Mouse (Mus musculus): Measurements from ENCODE around the gene Pwwp2a. TPM values are rescaled to one million over a fixed set of nuclear protein-coding genes. Genes with fewer than 3 reads are reported as not detected.
A peak's percentile ranks its signal among the peaks of the same experiment; 100 is the strongest.

Pwwp2a gene
- polyA plus RNA-seq, 1 experiment from 2014 or later: 47.1 TPM

DNA sequence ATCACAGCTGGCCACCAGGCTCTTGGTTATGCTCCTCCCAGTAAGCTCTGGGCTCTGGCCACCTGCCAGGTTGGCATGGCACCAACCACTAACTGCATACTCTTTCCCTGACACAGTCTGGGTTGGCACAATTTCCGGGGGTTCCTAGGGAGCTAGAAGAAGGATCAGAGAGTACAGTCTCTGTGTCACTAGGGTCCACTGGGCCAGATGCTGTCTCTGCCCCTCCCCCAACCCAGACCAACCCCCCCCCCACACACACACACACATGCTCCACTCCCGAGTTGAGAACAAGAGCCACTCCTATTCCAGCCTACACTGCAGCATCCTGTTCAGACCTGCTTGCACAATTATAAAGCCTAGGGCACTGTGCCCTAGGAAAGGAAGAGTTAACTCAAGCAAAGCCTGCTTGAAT, 38.6 kb upstream of the Pwwp2a start:
- Histone ChIP-seq H3K9me3 (ENCODE audit: low read depth, low read length) (no peaks in the 10 kb centered on the region), H3K4me1 (ENCODE audit: insufficient read depth) (peaks cover 8% of the 10 kb centered on the region), H3K4me2 (no peak overlapping the region), H3K27me3 (ENCODE audit: insufficient read depth, low read length) (no peaks in the 10 kb centered on the region), H3K9ac (no peak overlapping the region), H3K27ac (ENCODE audit: low read depth) (peak overlapping the region; percentile 58; the same call in 1 of the 2 replicates), H3K36me3 (ENCODE audit: insufficient read depth) (no peaks in the 10 kb centered on the region), H3K4me3 (ENCODE audit: low read depth, low read length) (no peak overlapping the region)
- DNase-seq (peak; percentile 82), ATAC-seq (ENCODE audit: insufficient read depth) (peak; percentile 89)
- TF ChIP-seq CTCF (IDR thresholded peaks at IDR 0.05; ENCODE audit: low read depth): no peak
- 14% methylated on average over 2 of the region's 2 CpGs for WGBS

DNA sequence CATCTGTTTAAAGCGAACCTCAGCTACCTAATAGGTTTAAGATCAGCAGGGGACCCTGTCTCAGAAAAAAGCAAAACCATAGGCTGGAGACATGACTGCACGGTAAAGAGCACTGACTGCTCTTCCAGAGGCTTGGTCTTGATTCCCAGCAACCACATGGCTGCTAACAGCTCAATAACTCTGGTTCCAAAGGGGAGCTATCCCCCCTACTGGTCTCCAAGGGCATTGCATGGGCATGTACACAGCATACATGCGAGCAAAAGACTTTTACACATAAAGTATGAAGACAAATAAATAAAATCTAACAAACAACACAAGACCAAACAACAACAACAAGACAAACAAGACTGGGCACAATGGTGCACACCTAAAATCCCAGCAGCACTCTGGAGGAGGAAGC, 36.5 kb upstream of the Pwwp2a start:
- Histone ChIP-seq H3K36me3 (ENCODE audit: insufficient read depth) (no peaks in the 10 kb centered on the region), H3K9ac (no peak overlapping the region), H3K9me3 (ENCODE audit: low read depth, low read length) (no peaks in the 10 kb centered on the region), H3K4me2 (no peak overlapping the region), H3K4me3 (ENCODE audit: low read depth, low read length) (no peak overlapping the region), H3K27ac (ENCODE audit: low read depth) (no peak overlapping the region), H3K27me3 (ENCODE audit: insufficient read depth, low read length) (no peaks in the 10 kb centered on the region), H3K4me1 (ENCODE audit: insufficient read depth) (peaks cover 8% of the 10 kb centered on the region)
- WGBS: 90% methylated on average over 3 of the region's 3 CpGs
- DNase-seq (no peak), ATAC-seq (ENCODE audit: insufficient read depth) (no peak)
- peak; percentile 37 for TF ChIP-seq CTCF (IDR thresholded peaks at IDR 0.05; ENCODE audit: low read depth)

DNA sequence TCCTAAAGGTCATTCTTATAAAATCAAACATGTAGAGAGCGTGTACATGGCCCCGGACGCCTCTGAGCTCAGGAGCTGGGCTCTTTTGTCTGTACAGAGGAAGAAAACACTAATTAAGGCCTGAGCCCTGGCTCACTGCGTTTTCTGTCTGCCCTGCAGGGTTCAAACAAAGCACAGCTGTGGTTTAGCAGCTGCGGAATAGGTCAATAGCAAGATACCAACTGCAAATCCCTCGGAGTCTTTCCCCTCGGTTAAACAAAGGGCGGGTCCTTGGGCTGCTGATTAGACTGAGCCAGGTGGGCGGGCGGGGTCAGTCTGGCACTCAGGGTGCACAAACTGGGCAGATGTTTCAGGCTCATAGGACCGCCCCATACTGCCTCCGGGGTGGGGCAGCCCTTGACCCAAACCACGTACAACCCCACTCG, 28.7 kb upstream of the Pwwp2a start:
- ATAC-seq (ENCODE audit: insufficient read depth) (peak; percentile 65; the same call in 1 of the 2 replicates), DNase-seq (peak; percentile 14)
- no peak for TF ChIP-seq CTCF (IDR thresholded peaks at IDR 0.05; ENCODE audit: low read depth)
- Histone ChIP-seq H3K27me3 (ENCODE audit: insufficient read depth, low read length) (no peaks in the 10 kb centered on the region), H3K9me3 (ENCODE audit: low read depth, low read length) (no peaks in the 10 kb centered on the region), H3K4me3 (ENCODE audit: low read depth, low read length) (no peak overlapping the region), H3K36me3 (ENCODE audit: insufficient read depth) (no peaks in the 10 kb centered on the region), H3K9ac (no peak overlapping the region), H3K27ac (ENCODE audit: low read depth) (no peak overlapping the region), H3K4me1 (ENCODE audit: insufficient read depth) (no peaks in the 10 kb centered on the region), H3K4me2 (no peak overlapping the region)
- 31% methylated on average over 14 of the region's 14 CpGs for WGBS

DNA sequence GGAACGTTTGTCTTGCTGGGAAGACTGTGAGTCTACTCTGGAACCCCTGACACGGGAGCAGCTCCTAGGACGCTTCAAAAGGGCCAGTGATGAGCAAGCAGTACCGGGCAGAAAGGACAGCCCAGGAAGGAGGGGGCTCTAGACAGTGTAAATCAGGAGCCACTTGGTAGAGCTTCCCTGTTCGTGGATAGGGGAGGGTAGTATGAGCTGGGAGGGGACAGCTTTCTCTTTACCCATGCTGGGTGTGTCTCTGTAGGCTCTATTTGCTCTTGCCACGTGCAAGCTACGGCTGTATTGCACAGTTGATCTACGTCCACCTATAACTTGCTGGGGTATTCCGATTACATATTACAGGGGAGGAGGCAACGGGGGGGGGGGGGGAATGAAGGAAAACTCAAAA, 25.3 kb upstream of the Pwwp2a start:
- H3K36me3 ChIP-seq (ENCODE audit: insufficient read depth): no peaks in the 10 kb centered on the region
- H3K4me1 ChIP-seq (ENCODE audit: insufficient read depth): no peaks in the 10 kb centered on the region
- H3K27ac ChIP-seq (ENCODE audit: low read depth): no peak overlapping the region
- H3K4me3 ChIP-seq (ENCODE audit: low read depth, low read length): no peak overlapping the region
- no peak for DNase-seq
- no peak overlapping the region for H3K4me2 ChIP-seq
- no peak for TF ChIP-seq CTCF (IDR thresholded peaks at IDR 0.05; ENCODE audit: low read depth)
- H3K27me3 ChIP-seq (ENCODE audit: insufficient read depth, low read length): no peaks in the 10 kb centered on the region
- no peaks in the 10 kb centered on the region for H3K9me3 ChIP-seq (ENCODE audit: low read depth, low read length)
- WGBS: 44% methylated on average over 10 of the region's 10 CpGs
- ATAC-seq (ENCODE audit: insufficient read depth): peak; percentile 49; the same call in 1 of the 2 replicates
- H3K9ac ChIP-seq: no peak overlapping the region

DNA sequence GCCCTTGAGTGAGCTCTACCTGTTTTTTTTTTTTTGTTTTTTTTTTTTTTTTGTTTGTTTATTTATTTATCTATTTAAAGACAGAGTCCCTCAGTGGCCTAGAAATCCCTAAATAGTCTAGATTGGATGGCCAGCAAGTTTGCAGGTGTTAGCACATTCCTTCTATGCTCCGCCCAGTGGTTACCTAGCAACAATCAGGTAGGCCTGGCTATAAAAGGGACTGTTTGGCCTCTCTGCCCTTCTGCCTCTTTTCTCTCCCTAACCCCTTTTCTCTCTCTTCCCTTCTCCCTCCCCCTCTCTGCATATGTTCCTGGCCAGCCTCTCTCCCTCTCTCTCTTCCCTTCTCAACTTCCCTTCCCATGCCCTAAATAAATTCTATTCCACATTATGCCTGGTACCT, 23.8 kb upstream of the Pwwp2a start:
- no peak overlapping the region for H3K9ac ChIP-seq
- H3K4me2 ChIP-seq: no peak overlapping the region
- H3K4me3 ChIP-seq (ENCODE audit: low read depth, low read length): no peak overlapping the region
- H3K36me3 ChIP-seq (ENCODE audit: insufficient read depth): no peaks in the 10 kb centered on the region
- TF ChIP-seq CTCF (IDR thresholded peaks at IDR 0.05; ENCODE audit: low read depth): no peak
- no peak overlapping the region for H3K27ac ChIP-seq (ENCODE audit: low read depth)
- no peaks in the 10 kb centered on the region for H3K4me1 ChIP-seq (ENCODE audit: insufficient read depth)
- WGBS: 76% methylated on average over 1 of the region's 1 CpGs
- no peak for ATAC-seq (ENCODE audit: insufficient read depth)
- H3K27me3 ChIP-seq (ENCODE audit: insufficient read depth, low read length): no peaks in the 10 kb centered on the region
- peak; percentile 24 for DNase-seq
- no peaks in the 10 kb centered on the region for H3K9me3 ChIP-seq (ENCODE audit: low read depth, low read length)

DNA sequence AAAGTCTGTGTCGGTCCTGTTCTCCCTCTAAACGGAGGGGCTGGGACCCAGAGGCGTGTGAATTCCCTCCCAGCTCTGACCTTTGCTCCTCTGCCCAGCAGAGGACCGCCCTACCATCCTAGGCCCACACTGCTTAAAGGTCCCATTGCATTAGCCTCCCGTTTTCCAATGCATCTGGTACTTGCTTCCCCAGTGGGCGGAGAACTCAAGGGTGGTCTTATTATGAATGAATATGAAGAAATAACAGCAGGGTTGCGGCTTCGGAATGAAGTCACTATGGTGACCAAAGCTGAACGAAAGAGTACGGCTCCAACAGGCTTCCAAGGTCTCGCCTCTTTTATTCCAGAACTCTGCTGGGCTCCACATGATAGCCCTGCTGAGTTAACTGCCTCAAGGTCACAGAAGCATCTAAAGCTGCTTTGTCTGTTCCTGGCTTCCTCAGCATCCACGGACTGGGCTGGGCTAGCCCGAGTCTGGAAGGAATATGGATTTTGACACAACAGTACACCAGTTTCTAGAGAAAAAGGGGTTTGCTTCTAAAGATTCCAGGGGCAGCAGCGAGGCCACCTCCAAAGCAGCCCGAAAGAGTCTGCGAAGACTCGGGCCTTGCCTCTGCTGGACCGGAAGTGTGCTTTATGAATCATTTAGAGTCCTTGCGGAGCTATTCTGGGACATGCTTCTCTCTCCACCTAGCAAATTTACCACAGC, 14.6 kb upstream of the Pwwp2a start:
- no peaks in the 10 kb centered on the region for H3K9me3 ChIP-seq (ENCODE audit: low read depth, low read length)

DNA sequence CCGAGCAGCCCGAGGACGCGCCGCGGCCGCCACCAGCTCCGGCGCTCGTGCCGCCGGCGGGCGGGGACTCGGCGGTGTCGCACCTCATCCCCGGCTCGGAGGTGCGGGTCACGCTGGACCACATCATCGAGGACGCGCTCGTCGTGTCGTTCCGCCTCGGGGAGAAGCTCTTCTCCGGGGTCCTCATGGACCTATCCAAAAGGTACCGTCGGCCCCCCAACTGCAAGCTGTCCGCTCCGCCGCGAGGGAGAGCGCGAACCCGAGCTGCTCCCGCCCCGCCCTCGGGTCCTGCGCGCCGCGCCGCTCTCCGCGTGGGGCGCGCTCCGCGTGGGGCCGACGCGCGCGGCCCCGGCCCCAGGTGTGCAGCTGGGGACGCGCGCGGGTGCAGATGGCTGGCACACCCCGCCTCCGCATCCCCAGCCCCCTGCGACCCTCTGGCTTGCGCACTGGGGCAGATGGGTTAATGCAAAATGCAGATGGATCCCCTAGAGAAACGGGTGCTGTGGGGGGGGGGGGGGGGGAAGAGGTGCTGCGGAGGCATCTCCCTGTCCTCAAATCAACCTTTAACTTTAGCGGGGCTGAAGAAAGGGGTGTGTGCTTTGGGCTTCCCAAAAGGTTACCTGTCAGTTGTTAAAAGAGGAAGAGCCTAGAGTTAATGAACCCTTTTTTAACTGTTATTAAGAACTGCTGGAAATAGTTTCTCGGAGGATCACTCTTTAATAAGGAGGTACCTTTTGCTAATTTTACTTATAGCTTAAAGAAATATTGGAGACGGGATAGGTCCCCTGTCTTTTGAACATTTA, 818 bp downstream of the Pwwp2a start:
- peak; percentile 25 for ATAC-seq (ENCODE audit: insufficient read depth)
- TF ChIP-seq CTCF (IDR thresholded peaks at IDR 0.05; ENCODE audit: low read depth): no peak

More for the DNA sequence above, 14.6 kb upstream of the Pwwp2a start:
- no peak overlapping the region for H3K9ac ChIP-seq
- no peak overlapping the region for H3K4me3 ChIP-seq (ENCODE audit: low read depth, low read length)
- WGBS: 76% methylated on average over 19 of the region's 19 CpGs
- no peaks in the 10 kb centered on the region for H3K36me3 ChIP-seq (ENCODE audit: insufficient read depth)
- H3K27me3 ChIP-seq (ENCODE audit: insufficient read depth, low read length): no peaks in the 10 kb centered on the region
- no peak overlapping the region for H3K27ac ChIP-seq (ENCODE audit: low read depth)
- ATAC-seq (ENCODE audit: insufficient read depth): no peak
- no peaks in the 10 kb centered on the region for H3K4me1 ChIP-seq (ENCODE audit: insufficient read depth)
- no peak for DNase-seq
- no peak overlapping the region for H3K4me2 ChIP-seq
- no peak for TF ChIP-seq CTCF (IDR thresholded peaks at IDR 0.05; ENCODE audit: low read depth)

More for the DNA sequence above, 818 bp downstream of the Pwwp2a start:
- under 1% methylated on average over 68 of the region's 72 CpGs for WGBS
- DNase-seq: peak; percentile 75
- Histone ChIP-seq H3K9me3 (ENCODE audit: low read depth, low read length) (no peaks in the 10 kb centered on the region), H3K4me3 (ENCODE audit: low read depth, low read length) (peak overlapping the region; percentile 89), H3K9ac (peak overlapping the region; percentile 96), H3K4me1 (ENCODE audit: insufficient read depth) (peaks cover 6% of the 10 kb centered on the region; the same call in 1 of the 2 replicates), H3K36me3 (ENCODE audit: insufficient read depth) (peaks cover 26% of the 10 kb centered on the region), H3K4me2 (peak overlapping the region; percentile 76), H3K27me3 (ENCODE audit: insufficient read depth, low read length) (no peaks in the 10 kb centered on the region), H3K27ac (ENCODE audit: low read depth) (peak overlapping the region; percentile 91)

All from lung, embryonic 14.5 days (tissue).